Mouse (Mus musculus): ENCODE results near the gene Gpank1.
"Not testable (repeated sequence)": the region's sequence is repeated elsewhere in the genome, so short reads cannot be mapped to it uniquely, and the experiment has no call there.

The Gpank1 gene

DNA sequence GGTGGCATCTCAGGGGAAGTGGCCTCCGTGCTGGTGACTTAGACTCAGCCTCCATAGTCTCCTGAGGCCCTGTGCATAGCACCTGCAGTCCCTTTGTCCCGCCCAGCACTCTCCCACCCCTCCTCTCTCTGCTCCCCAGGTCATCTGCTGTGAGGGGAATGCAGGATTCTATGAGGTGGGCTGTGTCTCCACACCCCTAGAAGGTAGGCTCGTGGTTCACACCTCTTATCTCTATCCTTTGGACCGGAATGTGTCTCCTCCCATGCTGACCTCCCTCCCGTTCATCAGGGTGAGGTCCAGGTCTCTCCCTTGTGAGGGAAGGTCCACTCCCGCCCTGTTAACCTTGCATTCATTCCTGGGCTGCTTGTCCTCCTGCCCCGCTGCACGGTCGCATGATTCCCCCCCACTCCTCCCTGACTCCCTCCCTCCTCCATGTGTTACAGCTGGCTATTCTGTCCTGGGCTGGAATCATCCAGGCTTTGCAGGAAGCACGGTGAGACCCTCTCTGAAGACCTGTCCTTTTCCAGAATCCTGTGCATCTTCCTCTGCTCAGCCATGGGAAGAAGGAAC is 21.0 kb upstream of the Gpank1 start:
- peak; percentile 60 to 78 for DNase-seq

DNA sequence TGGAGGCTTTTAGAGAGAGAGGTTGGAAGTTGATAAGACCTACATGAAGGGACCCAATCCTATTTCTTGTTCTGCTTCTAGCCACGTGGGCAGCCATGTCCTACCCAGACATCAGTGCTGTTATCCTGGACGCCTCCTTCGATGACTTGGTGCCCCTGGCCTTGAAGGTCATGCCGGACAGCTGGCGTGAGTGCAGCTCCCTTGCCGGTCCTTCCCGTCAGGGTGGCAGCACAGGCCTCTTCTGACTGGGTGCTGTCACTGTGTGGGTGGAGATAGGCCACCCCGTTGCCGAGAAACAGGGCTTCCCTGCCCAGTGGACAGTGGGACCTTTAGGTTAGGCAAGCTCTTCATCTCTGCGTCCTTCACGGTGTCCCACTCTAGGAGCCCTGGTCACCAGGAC is 20.1 kb upstream of the Gpank1 start:
- DNase-seq = no peak

DNA sequence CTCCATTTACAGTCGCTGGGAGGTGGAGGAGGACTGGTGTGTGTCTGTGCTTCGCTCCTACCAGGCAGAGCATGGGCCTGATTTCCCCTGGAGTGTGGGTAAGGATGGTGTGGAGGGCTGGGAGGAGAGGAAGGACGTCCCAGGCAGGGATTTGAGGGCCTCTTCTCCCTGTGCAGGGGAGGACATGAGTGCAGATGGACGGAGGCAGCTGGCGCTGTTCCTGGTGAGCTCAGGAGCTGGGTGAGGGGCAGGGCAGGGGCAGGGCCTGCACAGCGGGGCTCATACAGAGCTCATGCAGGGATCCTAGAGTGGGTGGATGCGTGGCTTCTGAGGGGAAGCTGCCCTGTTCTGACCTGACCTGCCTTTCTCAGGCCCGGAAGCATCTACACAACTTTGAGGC is 19.0 kb upstream of the Gpank1 start:
- DNase-seq = no peak

DNA sequence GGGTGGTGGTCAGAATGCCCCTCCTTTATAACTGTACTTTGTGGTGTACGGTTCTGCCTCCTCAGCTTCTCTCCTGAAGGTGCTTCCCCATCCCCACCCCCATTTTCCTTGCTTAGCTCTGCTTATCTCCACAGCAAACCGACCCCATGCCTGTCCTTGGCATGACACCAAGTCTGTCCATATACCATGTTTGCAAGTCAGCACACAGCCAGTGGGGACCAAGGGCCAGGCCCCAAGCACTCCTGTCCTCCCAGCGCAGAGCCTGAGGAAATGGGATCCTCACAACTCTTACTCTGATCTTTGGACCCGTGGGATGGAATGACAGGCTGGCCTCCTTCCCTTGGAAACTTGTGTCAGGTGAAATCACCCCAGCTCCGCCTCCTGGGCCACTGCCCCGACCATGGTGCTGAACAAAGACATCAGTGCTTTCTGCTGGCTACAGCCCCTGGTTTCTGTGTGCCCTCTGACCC is 18.0 kb upstream of the Gpank1 start:
- peak; percentile 52 to 68 for DNase-seq

DNA sequence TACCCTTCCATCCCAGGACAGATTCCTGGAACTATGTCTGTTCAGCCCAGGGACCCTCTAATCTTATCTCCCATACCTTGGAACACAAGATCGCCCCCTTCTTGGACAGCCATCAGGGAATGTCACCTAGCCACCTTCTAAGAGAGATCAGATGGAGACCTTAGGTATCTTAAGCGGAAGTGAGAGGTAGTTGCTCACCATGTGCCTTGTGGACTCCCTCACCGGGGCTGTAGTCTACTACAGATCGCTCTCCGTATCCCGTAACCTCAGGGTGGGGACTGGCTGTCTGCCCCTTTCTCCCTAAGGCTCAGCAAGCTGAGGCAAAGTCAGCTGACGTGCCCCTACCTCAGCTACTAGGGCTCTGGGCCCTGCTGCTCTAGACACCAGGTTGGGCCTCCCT is 17.2 kb upstream of the Gpank1 start:
- DNase-seq = no peak

DNA sequence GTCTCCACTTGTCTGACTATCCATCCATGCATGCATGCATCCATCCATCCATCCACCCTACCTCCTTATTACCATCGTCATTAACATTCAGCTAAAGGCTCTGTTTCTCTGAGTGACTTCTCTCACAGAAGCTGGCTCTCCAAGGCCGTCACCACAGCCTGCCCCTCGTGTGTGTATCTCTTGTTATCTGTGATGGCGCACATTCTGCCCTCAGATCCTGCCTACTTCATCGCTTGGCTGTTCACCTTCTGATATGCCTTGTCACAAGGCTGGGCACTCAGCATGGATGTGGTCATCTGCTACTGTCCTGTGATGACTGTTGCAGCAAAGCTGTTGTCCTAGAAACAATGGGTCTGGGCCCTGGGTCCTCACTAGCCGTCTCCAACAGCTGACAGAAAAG is 16.5 kb upstream of the Gpank1 start:
- DNase-seq = no peak

DNA sequence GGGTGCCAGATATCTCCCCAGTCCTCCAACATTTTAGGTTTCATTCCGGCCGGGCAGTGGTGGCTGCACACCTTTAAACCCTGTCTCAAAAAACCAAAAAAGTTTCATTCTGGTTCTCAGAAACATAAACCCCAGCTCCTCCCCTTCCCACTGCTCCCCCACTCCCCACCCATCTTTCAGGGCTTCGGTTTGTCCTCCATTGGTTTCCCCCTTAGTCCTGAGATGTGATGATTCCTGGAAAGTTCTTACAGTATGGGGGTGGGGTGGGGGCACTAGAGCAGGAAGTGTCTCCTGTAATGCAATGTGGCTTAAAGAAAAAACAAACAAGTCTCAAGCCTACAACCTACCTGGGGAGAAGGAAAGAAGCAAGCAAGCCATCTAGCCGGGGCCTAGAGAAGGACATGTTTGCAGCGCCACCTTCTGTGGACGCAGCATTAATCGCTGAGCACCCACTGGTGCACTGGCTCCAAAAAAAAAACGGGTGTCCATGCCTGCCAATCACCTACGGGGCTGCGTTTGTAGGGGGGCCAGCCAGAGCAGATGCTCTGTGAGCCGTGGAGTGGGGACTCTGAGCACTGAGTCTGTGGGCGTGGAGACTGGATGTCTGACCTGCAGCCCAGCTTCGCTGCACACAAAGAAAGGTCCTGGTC is 15.4 kb upstream of the Gpank1 start:
- peak; percentile 69 to 82 for DNase-seq

DNA sequence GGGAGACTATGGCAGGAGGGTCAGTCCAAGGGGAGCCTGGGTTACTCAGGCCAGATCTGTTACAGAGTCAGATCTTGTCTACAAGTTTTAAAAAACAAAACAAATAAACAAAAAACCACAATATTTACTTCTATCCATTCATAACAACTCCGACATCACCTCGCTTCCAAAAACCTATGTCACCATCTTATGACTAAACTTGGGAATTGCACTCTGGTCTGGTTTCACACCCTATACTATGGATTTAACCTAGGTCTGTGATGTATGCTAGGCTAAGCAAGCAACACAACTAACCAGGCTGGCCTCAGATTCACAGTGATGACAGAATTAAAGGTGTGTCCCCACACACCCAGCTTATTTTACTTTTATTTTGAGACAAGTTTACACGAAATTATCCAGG is 14.7 kb upstream of the Gpank1 start:
- DNase-seq = no peak

DNA sequence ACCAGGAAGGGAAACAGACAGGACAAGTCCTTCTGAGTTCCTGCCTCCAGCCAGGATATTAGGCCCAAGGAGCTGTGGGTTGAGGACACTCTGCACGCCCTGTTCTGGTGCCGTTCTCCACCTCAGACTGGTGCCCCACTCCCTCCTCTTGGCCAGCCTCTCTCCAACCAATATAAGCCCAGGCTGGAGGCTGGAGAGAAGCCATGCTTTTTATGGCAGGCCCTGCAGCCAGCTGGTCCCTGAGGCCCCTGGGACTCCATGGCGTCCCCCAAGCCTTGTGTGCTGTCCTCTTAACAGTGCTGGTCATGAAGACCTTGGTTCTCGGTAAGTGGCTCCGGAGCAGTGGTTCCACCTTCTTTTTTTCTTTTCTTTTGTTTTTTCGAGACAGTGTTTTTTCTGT is 13.2 kb upstream of the Gpank1 start, which contains the start of gene Ly6g5c:
Gene Ly6g5c, plus strand, starts transcription at position 183 of the 400 bp plus-strand sequence.
- DNase-seq = no peak

DNA sequence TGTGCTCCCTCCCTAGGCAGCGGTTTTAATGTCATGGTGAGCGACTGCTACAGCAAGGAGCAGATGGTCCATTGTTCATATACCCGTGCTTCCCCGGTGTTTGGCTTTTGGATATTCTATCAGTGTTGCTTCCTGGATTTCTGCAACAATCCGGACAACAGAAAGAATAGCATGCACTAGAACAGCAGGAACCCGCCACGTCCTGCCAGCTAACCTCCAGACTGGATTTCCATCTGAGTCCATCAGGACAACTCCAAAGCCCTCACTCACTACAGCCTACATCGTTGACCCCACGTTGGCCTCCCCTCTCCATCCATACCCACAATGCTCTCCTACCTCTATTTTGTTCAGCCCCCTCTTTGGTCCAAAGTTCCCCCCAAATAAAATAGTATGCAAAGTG is 9.5 kb upstream of the Gpank1 start:
- no peak for DNase-seq

DNA sequence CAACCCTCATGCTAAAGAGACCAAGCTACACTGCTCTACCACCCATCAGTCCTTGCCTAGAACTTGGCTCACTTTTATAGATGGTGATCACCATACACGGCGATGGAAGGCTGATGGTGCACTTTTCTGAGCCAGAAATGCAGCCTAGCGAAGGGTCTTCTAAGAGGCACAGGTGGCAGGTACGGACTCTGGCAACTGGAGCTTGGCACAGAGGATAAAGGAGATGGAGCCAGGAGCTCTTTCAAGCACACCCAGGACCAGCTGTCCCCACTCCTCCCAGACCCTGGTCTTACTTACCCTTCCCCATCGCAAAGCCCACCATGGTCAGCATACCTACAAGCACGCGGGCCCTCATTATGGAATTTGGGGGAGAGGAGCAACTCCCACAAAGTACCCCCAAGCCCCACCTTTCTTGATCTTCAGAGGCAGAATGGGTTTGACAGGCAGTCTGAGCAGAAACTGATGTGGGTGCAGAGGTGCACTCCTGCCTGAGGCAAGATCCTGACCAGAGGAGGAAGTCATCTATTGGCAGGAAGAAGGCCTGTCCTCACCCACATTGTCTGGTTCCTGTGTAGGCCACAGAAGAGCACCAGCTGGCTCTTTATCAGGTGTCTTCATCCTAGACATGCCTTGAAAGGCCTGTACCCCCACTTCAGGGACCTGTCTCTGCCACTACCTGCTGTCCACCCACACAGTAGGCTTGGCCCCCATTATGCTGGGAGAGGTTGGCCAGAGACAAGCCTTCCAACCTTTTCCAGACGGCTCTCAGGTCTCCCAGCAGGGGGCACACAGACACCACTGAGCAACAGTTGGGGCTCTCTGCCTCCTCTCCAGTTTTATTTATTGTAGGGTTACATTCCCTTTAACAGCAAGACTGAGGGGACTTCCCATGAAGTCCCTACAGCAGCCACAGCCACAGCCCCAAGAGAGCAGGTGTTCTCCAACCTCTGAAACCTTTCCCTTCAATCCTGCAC is 5.9 kb upstream of the Gpank1 start, which contains the start of gene Ly6g5b:
Gene Ly6g5b, minus strand, starts transcription at position 383 of the 974 bp plus-strand sequence.
- DNase-seq = peak; percentile 57 to 66

DNA sequence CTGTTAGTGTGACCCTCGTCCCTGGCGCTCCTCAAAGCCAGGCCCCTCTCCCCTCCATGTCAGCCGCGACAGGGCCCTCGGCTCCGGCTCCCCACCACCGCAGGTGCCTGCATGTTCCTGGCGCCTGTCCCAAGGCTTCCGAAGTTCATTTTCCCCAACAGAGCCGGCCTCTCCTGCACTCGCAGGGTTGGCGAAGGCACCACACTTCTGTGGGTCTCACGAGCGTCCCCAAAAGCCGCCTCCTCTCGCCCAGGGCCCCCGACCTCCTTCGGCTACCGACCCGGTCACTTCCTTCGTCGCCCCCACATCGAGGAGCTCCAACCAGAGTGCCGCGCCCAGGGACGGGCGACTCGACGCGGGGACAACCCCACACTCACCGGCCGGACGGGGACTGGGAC is 511 bp upstream of the Gpank1 start:
- peak in 1 of 2 experiments; percentile 60 for DNase-seq

DNA sequence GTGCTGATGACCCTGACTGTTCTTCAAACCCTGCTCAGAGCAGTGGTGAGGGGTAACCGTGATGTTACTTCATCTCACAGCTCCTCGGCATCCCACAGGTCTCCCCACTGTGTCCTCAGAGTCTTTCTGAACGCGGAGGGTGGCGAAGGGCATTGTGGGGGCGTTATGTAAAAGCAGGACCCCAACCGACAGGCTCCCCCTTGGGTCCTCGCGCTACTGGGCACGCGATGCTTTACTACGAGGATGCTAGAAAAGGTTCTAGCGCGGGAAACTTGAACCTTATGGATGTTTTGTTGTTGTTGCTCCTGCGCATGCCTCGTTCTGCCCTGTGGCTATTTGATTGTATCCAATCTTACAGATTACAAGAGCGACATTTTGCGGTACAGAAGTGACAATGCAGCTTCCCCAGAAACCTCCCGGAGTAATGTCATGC is 632 bp downstream of the Gpank1 start, which contains the start of gene Csnk2b:
Gene Csnk2b, minus strand, starts transcription at position 183 of the 433 bp plus-strand sequence.
- DNase-seq = peak; percentile 74 to 80

DNA sequence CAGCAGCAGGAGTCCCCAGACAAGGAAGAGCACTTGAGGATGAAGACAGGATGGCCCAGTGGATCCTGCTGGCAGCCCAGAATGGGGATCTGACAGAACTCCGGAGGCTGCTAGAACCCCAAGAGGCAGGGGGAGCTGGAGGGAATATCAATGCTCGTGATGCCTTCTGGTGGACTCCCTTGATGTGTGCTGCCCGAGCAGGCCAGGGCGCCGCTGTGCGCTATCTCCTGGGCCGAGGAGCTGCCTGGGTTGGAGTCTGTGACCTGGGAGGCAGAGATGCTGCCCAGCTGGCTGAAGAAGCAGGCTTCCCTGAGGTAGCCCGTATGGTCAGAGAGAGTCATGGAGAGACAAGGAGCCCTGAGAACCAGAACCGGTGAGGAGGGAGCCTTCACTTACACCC is 2.0 kb downstream of the Gpank1 start:
- not testable (repeated sequence) for DNase-seq

DNA sequence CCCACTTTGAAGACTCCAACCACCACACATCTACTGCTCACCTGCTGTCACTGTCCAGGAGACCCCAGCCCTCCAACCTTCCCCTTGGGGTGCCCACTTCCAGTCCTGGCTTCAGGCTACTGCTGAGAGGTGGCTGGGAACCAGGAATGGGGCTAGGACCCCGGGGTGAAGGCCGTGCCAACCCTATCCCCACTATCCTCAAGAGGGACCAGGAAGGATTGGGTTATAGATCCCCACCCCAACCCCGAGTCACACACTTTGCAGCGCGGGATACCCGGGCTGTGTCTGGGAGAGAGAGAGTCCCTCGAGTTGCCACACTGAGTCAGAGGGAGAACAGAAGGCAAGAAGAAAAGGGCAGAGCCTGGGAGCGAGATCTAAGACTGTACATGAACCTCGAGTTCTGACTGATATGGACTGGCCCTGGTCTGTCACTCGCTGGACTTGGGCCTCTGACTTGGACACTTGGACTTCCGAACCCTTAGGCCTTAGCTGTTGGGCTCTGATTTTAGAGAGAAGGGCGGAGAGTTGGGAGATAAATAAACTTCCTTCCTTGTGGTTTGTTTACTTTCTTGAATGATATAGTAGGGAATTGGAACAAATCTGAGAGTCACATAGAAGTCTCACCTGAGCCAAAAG is 3.1 kb downstream of the Gpank1 start:
- DNase-seq = not testable (repeated sequence)

DNA sequence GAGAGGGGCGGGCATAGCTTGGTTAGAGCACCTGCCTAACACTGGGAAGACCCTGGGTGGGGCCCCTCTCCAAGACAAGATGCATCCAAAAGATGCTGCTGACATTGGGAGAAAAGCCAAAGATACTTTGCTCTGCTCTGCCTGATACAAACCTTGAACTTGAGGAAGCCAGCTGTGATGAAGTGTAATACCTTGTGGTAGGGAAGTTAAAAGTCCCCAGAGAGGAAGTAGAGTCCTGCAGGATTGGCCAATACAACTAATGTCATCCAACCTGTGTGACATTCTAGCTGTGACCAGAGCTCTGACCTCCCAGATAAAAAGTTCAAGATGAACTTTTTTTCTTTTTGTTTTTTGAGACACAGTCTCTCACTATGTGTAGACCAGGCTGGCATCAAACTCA is 3.8 kb downstream of the Gpank1 start:
- no peak for DNase-seq

DNA sequence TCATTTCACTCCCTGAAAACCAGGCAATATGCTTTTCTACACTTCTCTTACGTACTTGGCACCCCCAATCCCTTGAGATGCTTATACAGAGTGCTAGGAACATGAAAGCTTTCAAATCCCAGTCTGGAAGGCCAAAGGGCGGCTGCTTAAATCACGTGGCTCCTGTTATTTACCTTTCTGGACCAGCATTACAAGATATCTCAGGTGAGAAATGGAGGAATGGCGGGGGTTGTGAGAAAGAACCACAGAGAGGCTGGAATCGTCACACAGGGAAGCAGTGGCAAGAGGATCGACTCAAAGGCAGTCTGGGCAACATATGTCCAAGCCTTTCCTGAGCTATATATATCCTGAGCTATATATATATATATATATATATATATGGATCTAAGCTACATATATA is 4.3 kb downstream of the Gpank1 start:
- no peak for DNase-seq

DNA sequence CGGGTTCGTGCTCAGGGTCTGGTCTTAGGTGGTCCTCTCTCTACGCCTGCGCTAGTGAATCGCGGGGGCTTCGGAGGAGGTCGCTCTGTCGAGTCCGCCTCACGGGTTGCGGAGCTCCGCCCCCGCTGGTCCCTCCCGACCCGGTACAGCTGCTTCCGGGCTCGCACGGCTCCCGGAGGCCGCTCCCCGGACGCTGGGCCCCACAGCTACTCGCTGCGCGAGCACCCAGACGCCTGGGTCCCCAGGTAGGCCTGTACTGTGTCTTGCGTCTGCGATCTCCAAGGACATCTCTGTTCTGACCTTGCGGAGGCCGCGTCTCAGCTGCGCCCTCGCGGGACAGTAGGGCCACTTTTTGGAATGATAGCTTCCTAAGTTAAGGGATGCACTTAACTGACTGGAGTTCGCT is 5.0 kb downstream of the Gpank1 start, which contains the start of gene D17H6S53E:
Gene D17H6S53E, plus strand, starts transcription at position 168 of the 406 bp plus-strand sequence.
- peak; percentile 81 to 88 for DNase-seq

DNA sequence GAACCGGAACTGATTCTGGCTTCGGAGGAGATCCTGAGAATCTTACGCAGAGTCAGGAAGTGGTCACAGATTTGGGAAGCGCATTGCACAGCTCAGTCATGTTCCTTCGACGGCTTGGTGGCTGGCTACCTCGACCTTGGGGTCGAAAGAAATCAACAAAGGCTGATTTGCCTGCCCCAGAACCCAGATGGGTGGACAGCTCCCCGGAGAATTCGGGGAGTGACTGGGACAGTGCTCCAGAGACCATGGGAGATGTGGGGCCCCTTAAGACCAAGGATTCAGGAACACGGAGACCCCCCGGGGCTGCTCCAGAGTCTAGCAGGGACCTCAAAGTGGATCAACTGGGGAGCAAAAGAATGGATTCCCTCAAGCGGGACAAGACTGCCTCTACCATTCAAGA is 5.8 kb downstream of the Gpank1 start:
- no peak for DNase-seq

DNA sequence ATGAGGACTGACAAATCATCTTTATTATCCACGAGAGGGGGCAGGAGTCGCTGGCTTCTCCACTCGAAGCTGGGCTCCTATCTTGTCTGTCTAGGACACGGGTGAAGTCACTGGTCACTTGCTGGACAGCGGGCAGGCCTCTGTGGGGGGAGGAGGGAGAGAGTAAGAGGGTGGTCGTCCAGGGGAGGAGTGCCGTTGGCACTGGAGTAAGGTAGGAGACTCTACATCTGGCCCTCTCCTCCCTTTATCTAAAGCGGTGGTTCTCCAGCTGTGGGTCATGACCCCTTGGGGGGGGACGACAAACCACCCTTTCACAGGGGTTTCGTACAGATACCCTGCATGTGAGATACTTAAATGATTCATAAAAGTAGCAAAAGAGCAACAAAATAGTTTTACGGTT is 7.7 kb downstream of the Gpank1 start:
- no peak for DNase-seq

DNA sequence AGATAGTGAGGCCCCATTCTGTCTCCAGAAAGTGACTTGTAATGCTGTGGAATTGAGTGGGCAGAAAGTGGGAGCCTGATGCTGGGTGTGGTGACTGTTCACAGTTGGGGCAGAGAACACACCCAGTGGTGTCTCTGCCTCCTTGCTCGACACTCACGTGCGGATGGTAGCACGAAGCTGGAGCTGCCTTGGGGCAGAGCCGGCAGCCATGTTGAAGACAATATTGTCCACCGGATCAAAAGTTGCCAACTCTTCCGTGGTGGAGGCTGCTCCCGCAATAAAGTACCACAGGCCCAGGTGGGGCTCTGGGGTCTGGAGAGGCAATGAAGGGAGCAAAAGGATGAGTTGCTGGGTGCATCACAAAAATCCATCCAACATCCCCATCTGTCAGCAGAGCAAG is 9.8 kb downstream of the Gpank1 start:
- no peak for DNase-seq

DNA sequence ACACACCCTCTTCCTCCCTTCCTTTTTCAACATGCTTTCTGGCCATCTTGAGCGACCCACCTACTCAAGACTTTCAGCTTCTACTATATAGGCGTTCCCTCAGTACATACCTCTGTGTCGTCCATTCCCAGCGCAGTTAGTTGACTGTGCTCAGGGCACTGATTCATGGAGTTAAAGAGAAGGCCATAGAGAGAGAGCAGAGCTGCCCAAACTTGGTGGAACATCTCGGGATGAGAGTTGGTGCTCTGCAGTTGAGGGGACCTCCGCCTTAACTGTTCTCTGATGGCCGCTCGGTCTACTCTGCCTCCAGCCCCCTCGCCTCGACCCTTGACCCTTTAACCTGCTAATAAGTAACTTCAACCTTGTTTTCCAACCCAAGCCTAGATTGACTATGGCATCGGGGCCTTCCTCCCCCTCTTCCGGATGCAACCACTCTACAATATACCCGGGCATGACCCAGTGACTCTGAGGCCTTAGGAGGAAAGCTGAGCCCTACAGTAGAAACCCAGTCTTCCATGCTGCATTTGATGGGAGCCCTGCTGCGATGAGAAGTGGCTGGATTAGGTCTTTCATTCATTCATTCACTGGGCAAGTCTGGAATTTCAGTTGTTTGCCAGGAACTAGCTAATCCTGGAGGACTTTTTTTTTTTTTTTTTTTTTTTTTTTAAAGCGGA is 10.4 kb downstream of the Gpank1 start, which contains the start of gene Apom:
Gene Apom, minus strand, starts transcription at position 551 of the 674 bp plus-strand sequence.
- peak in 1 of 2 experiments; percentile 48 for DNase-seq

Data from kidney, postnatal 4 days (tissue).